Mouse (Mus musculus) lung, postnatal 0 days (tissue): ENCODE results near the gene Wdr90.

ENCODE experiments used
- CTCF ChIP-seq: IDR thresholded peaks from 2 replicates; pipeline ENCODE4 v1.5.1; 2016; ENCODE audit warnings: antibody characterized with exemption, mild to moderate bottlenecking
- EP300 ChIP-seq: IDR thresholded peaks from 2 replicates; pipeline ENCODE4 v1.6.1; 2016; ENCODE audit warnings: antibody characterized with exemption, mild to moderate bottlenecking, control low read depth

DNA sequence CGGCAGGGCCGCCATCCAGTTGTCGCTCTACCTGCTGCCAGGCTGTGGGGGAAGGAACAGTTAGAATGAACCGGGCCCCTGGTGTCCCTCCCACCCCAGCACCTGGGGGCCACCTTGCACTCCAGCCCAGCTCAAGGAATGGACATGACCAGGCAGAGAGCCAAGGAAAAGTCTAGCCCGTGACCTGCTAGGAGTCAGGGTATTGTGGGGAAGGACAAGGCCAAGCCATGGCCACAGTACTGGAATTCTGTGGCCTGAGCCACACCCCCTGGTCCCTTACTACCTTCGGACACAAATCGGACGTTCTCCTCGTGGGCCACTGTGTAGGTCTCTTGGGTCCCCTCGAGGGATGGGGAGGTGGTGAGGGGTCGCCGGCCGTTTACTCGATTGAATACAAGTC lies 3.0 kb upstream of the Wdr90 start:
- no peak for TF ChIP-seq EP300
- TF ChIP-seq CTCF: no peak
